Mouse (Mus musculus) adrenal gland, postnatal 25 days (tissue): Measurements from ENCODE around the gene Ugdh. TPM values are rescaled to one million over a fixed set of nuclear protein-coding genes. Genes with fewer than 3 reads are reported as not detected.

ENCODE experiments used
- total RNA-seq: library from RNA; stranded (reverse); gene quantifications from 2 replicates; pipeline ENCODE4 v1.2.3, GENCODE M21; 2021

The Ugdh gene
- total RNA-seq, 1 experiment from 2014 or later: 73.1 TPM

Other genes starting within 250 kb of the Ugdh start
- gene Wdr19, start 236.3 kb downstream of the Ugdh start, total RNA-seq: 12.3 and 13.6 TPM in 2 replicates
- gene Rfc1, start 100.3 kb downstream of the Ugdh start, total RNA-seq: 41.2 and 59.4 TPM in 2 replicates
- 5.0 and 6.5 TPM in 2 replicates for gene Klb, start 87.6 kb downstream of the Ugdh start, total RNA-seq
- gene Rpl9, start 44.5 kb downstream of the Ugdh start, total RNA-seq: 893 and 1,018 TPM in 2 replicates
- gene Lias, start 44.5 kb downstream of the Ugdh start, total RNA-seq: 45.7 and 62.1 TPM in 2 replicates
- gene Gm43552, start 56.9 kb upstream of the Ugdh start, total RNA-seq: 10.4 TPM in 1 of 2 replicates, not detected in the other
- 129 and 151 TPM in 2 replicates for gene Smim14, start 101.2 kb upstream of the Ugdh start, total RNA-seq
- 90.0 and 132 TPM in 2 replicates for gene Ube2k, start 101.3 kb upstream of the Ugdh start, total RNA-seq